ENCODE assay signal across 16 mouse cellular contexts in the genomic region with DNA sequence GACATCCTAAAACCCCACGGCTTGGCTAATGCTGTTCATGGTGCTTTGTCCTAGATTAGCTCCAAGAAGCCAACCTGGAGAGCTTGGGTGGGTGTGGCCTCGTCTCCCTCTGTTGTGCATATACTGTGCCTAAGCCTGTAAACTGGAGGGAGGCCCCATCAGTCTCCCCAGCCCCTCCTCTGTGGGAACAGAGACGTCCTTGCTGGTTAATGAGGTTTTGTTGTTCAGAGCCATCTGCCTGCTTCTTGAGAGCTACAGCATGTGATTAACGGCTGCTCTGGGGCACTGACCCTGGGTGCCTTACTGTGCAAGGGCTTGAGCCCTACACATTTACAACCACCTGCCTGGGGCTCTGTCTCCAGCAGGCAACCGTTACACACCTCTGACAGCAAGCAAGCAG.
A peak's percentile ranks its signal among the peaks of the same experiment; 100 is the strongest.
DNase-seq lines count a peak whose midpoint lies in the region; ATAC-seq and TF ChIP-seq lines count a peak whose summit lies in the region.
"Had no signal": no experiment of that assay in that cellular context is flagged by ENCODE, and none has a peak within 500 bp of the region (broad histone marks: within the 10 kb centered on the region; RNA-seq: fewer than 3 reads in every experiment).

No protein-coding gene starts in this region.

- WGBS in cerebellum, adult 2 months, result 19% methylated on average over 5 of the region's 5 CpGs
- WGBS in forebrain, embryonic 16.5 days, result 2% methylated on average over 5 of the region's 5 CpGs
- WGBS in midbrain, embryonic 12.5 days, result 5% methylated on average over 5 of the region's 5 CpGs
- 34% methylated on average over 5 of the region's 5 CpGs for WGBS in heart, adult 2 months

- H3K4me3 ChIP-seq in cerebellum, adult 2 months (replicated peaks; ENCODE audit: insufficient read depth, low read depth, low read length), result no peak overlapping the region
- no peak overlapping the region for H3K4me3 ChIP-seq in forebrain, embryonic 16.5 days (replicated peaks; ENCODE audit: low read length)
- no peak overlapping the region for H3K4me3 ChIP-seq in midbrain, embryonic 12.5 days
- no peak overlapping the region for H3K4me3 ChIP-seq in layer of hippocampus, adult 2 months
- H3K4me3 ChIP-seq in heart, adult 2 months, result no peak overlapping the region
- H3K4me3 ChIP-seq: erythroblast, embryonic 14.5 days; limb, embryonic 12.5 days had no signal

- no peaks in the 10 kb centered on the region for H3K36me3 ChIP-seq in forebrain, embryonic 16.5 days (ENCODE audit: control insufficient read depth, insufficient read depth)
- H3K36me3 ChIP-seq in midbrain, embryonic 12.5 days, result no peaks in the 10 kb centered on the region
- no peaks in the 10 kb centered on the region for H3K36me3 ChIP-seq in heart, adult 2 months (ENCODE audit: control insufficient read depth, insufficient read depth, low read length)
- H3K36me3 ChIP-seq: limb, embryonic 12.5 days had no signal

- H3K4me2 ChIP-seq in forebrain, embryonic 16.5 days (ENCODE audit: low read length), result no peak overlapping the region
- no peak overlapping the region for H3K4me2 ChIP-seq in midbrain, embryonic 12.5 days (replicated peaks)
- H3K4me2 ChIP-seq: limb, embryonic 12.5 days; lung, embryonic 14.5 days had no signal

- H3K4me1 ChIP-seq in cerebellum, adult 2 months (ENCODE audit: control insufficient read depth, insufficient read depth, low read length), result no peaks in the 10 kb centered on the region; the same call in 1 of the 2 replicates
- peaks cover 12% of the 10 kb centered on the region for H3K4me1 ChIP-seq in forebrain, embryonic 16.5 days (replicated peaks; ENCODE audit: control insufficient read depth, insufficient read depth, low read length)
- H3K4me1 ChIP-seq in midbrain, embryonic 12.5 days, result peaks cover 35% of the 10 kb centered on the region
- H3K4me1 ChIP-seq in heart, adult 2 months (ENCODE audit: control insufficient read depth, insufficient read depth, low read length), result no peaks in the 10 kb centered on the region

- peak; percentile 61 for ATAC-seq in forebrain, embryonic 16.5 days
- peak; percentile 86 for ATAC-seq in midbrain, embryonic 12.5 days (ENCODE audit: low FRiP score, low read depth)

- no peak overlapping the region for H3K27ac ChIP-seq in cerebellum, adult 2 months (ENCODE audit: insufficient read depth, low read length)
- H3K27ac ChIP-seq in forebrain, embryonic 16.5 days (ENCODE audit: low read length), result no peak overlapping the region
- no peak overlapping the region; the same call in 1 of the 2 replicates for H3K27ac ChIP-seq in midbrain, embryonic 12.5 days (replicated peaks)
- H3K27ac ChIP-seq in layer of hippocampus, adult 2 months, result no peak overlapping the region
- no peak overlapping the region for H3K27ac ChIP-seq in heart, adult 2 months
- H3K27ac ChIP-seq: limb, embryonic 12.5 days had no signal

- no peaks in the 10 kb centered on the region for H3K9me3 ChIP-seq in forebrain, embryonic 16.5 days (ENCODE audit: control insufficient read depth, low read length)
- no peaks in the 10 kb centered on the region for H3K9me3 ChIP-seq in midbrain, embryonic 12.5 days
- H3K9me3 ChIP-seq: limb, embryonic 12.5 days had no signal

- intact Hi-C loops in heart, adult 2 months (cut with DNase I), result no loop called here

- TF ChIP-seq POLR2A in cerebellum, adult 2 months (IDR thresholded peaks at IDR 0.05; ENCODE audit: borderline replicate concordance, insufficient read depth, low read length), result no peak
- TF ChIP-seq POLR2A in heart, adult 2 months (IDR thresholded peaks at IDR 0.05; ENCODE audit: insufficient read depth, low read depth, low read length), result no peak

- H3K79me2 ChIP-seq in heart, adult 2 months (replicated peaks; ENCODE audit: control insufficient read depth, insufficient read depth, low read length), result no peaks in the 10 kb centered on the region

- H3K27me3 ChIP-seq in cerebellum, adult 2 months (ENCODE audit: control insufficient read depth, insufficient read depth, low read length), result no peaks in the 10 kb centered on the region
- H3K27me3 ChIP-seq in forebrain, embryonic 16.5 days (replicated peaks; ENCODE audit: control insufficient read depth, insufficient read depth, low read length), result no peaks in the 10 kb centered on the region
- no peaks in the 10 kb centered on the region for H3K27me3 ChIP-seq in midbrain, embryonic 12.5 days
- H3K27me3 ChIP-seq in heart, adult 2 months (ENCODE audit: control insufficient read depth, insufficient read depth, low read length), result no peaks in the 10 kb centered on the region

- no peak for TF ChIP-seq EP300 in heart, adult 2 months (IDR thresholded peaks at IDR 0.05; ENCODE audit: insufficient read depth, low read depth, low read length)

- H3K9ac ChIP-seq in forebrain, embryonic 16.5 days (replicated peaks; ENCODE audit: low read depth, low read length), result no peak overlapping the region
- H3K9ac ChIP-seq in midbrain, embryonic 12.5 days (replicated peaks), result no peak overlapping the region
- no peak overlapping the region for H3K9ac ChIP-seq in heart, adult 2 months (ENCODE audit: low read depth, low read length)
- H3K9ac ChIP-seq: limb, embryonic 12.5 days; lung, embryonic 14.5 days had no signal

- TF ChIP-seq CTCF in cerebellum, adult 2 months (IDR thresholded peaks at IDR 0.05; ENCODE audit: borderline replicate concordance, insufficient read depth, low read depth, low read length), result no peak
- no peak for TF ChIP-seq CTCF in layer of hippocampus, adult 2 months (conservative IDR thresholded peaks at IDR 0.05)
- TF ChIP-seq CTCF in heart, adult 2 months (IDR thresholded peaks at IDR 0.05), result no peak

- peak; percentile 5 for DNase-seq in cerebellum, adult 2 months
- no peak for DNase-seq in cerebellum, postnatal 10 days
- DNase-seq in R1 (ENCODE audit: low read depth, low spot score), result peak; percentile 33
- no peak for DNase-seq in layer of hippocampus, adult 2 months (ENCODE audit: low spot score in 2 of 2)
- DNase-seq in yolk sac, embryonic 10.5 days (ENCODE audit: low spot score), result no peak
- no peak for DNase-seq in heart, adult 2 months
- DNase-seq: adrenal gland, adult 8-10 months; cerebellum, adult 11 months; gastrocnemius, postnatal 25 days; heart, postnatal 36 days; layer of hippocampus, adult 9-11 months; lung, embryonic 14.5 days had no signal

Comparison
In these comparisons a context has a peak if more than half of its experiments do, and no peak if none do; other contexts are left out.
1. DNase-seq: peak in cerebellum, adult 2 months (2 of 2) and R1 (single experiment); none in cerebellum, postnatal 10 days (0 of 2), layer of hippocampus, adult 2 months (0 of 2), yolk sac, embryonic 10.5 days (single experiment) and heart, adult 2 months (0 of 2).